Mouse (Mus musculus) urinary bladder, adult 2 months (tissue): Measurements from ENCODE around the gene Slc2a12. TPM values are rescaled to one million over a fixed set of nuclear protein-coding genes. Genes with fewer than 3 reads are reported as not detected.

Source experiments
- DNase-seq: peaks from one replicate; pipeline ENCODE4 v3.0.0; 2022; ENCODE audit warnings: low spot score
- polyA plus RNA-seq: library from polyadenylated mRNA; depleted of rRNA; stranded (reverse); fragments of >200 nt; gene quantifications from 2 replicates; pipeline ENCODE4 v1.2.3, GENCODE M21; 2012

Gene Slc2a12
- polyA plus RNA-seq, 1 experiment: 9.4 TPM

DNA sequence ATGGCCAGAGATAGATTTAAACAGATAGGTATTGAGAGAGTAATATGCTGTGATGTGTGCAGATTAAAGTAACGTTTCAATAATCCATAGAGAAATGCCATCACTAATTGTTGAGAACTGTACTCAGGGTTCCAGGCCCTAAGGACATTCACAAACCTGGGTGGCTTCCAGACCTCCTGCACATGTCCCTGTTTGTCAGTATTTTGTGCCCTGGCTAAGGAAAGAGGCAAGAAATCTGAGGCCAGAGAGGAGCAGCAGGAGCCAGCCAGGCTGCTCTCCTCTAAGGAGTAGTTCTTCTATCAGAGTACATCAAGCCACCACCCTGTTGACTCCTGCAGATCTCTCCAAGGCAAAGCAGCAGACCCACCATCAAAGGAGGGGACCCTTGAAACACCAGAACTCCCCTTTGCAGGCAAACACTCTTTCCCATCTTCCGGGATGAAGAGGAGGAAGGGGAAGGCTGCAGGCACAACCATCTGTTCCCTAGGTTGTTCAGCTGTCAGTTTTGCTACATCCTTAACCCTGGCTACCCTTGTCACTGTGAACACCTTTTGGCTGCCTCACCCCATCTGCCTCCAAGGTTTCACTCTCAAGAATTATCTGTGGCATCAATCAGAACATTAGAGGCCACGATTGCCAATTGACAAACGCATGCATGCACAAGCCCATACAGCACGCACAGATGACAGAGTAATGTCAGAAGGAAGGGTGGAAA lies 15.6 kb downstream of the Slc2a12 start:
- DNase-seq: no peak

DNA sequence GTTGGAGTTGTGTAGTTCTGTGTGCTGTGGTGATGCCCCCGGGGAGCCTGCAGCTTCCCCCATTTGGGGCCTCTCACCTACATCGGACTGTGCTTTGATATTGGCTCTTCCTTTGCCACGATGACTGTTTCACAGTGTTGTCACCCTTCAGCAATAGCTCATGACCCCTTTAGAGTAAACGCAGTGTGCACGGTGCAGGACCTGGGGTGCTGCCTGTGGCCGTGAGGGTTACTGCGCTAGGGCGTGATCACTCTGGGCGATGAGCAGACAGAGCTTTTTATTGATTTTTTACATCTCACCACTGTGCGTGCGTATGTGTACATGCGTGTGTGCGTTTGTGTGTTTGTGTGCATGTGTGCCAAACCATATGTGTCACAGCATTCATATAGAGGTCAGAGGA lies 23.7 kb downstream of the Slc2a12 start:
- DNase-seq: no peak

DNA sequence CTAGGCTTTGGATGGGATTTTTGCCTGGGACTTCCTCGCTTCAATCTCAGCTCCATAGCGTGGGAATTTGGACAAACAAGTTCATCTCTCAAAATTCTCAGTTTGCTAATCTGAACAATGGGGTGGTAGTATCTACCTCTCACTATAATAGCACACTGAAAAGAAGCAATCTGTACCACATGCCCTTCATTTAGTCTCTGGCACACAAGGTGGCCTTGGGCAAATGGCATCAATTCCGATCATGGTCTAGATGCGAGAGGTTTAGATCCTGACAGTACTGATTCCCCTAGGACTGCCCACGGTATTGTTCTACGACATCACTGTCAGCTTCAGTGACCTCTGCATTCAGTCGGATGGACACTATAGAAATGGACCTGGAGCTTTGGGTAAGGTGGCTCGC lies 29.4 kb downstream of the Slc2a12 start:
- DNase-seq: no peak

DNA sequence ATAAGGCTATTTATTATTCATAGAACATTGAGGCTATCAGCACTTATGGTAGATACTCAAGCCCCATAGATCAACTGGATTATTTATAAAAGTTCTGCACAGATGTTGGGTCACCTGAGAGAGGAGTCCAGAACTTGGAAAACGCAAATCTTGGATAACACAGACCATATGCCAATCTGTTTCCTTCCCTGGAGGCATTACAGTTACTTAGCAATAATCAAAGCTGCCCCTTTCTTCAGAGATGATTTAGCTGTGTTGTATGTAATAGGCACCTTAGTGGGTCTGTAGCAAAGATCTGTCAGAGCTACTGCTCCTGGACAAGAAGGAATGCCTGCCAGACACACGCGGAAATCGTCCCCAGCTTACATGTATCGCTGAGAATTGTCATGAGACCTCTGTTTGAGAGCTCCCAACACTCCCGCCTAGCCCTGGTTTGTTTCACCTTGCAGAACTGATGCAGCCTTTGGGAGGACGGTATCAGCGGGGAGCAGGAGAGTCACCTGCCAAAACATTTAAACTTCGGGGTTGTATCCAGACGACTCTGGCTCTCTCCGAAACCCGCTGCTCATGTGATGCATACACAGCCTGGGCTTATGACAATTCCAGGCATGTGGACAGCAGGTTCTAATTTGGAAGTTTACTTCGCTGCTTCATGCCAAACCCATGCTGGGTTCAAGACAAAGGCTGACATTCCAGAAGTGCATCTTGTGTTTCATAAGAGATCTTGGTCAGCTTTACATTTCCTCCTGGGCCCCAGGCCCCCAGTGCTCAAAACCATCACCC lies 31.2 kb downstream of the Slc2a12 start:
- no peak for DNase-seq

DNA sequence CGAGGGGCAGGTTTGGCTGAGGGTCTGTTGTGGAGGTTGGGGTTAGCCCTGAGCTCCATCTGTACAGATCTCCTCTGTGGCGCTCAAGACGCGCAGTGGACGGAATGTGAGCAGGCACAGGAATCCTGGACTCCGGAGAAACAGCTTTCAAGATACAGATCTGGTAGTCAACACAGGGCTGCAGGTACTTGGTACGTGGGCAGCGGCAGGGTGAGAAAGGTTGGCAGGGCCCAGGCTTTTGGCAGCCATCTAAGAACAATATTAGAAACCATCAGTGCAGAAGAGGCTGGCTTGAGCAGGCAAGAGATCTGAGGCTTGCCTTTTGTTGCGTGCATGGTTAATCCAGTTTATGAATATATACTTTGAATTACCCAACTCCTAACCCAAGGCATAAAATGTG lies 51.4 kb downstream of the Slc2a12 start:
- DNase-seq: no peak

DNA sequence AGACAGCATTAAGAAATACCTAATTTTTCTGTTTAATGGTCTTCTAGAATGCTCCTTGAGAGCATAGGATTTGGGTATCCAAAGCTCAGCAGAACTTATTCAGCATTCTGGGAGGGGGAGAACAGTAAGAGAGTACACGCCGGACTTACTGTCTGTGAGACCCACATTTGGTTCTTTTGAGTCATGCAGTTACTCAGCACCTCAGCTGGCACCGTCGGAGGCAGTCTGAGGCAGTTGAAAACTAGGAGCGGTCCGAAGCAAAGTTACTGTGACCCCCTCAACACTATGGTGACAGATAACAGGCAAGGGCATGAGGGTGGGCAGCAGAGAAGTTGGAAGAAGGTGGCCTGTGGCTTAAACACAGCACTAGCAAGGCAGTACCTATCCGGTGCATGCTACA lies 52.1 kb downstream of the Slc2a12 start:
- no peak for DNase-seq

DNA sequence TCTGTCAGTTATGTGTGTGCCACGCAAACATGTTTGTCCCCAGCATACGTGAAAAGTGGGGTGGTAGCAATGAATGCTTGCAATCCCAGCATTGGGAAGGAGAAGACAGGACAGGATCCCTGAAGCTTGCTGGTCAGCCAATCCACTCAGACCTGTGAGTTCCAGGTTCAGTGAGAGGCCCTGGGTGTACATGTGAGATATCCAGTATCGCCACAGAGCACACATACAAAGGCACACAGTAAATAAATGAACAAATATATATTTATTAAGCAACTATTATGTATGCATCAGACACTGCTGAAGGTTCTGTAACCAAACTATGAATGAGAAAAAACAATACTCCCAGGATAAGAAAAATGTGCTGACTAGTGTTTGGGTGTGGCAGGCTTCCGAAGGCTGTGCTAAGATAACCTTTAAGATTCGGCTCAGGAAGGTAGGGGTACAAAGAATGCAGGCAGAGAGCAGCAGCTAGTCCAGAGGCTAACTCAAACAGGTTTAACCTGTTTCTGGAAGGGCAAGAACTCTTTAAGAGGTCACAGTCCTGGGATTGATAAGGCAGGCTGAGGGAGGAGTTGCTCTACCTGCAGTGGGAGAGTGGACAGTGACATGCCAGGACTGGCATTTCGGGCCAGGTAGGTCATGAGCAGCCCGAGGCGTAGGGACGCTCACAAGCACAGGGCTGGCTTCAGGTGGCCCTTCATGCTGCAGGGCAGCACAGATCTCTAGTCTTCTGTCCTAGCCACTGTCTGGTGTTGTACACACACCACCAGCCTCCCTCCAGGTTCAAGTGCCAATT lies 53.5 kb downstream of the Slc2a12 start:
- no peak for DNase-seq

DNA sequence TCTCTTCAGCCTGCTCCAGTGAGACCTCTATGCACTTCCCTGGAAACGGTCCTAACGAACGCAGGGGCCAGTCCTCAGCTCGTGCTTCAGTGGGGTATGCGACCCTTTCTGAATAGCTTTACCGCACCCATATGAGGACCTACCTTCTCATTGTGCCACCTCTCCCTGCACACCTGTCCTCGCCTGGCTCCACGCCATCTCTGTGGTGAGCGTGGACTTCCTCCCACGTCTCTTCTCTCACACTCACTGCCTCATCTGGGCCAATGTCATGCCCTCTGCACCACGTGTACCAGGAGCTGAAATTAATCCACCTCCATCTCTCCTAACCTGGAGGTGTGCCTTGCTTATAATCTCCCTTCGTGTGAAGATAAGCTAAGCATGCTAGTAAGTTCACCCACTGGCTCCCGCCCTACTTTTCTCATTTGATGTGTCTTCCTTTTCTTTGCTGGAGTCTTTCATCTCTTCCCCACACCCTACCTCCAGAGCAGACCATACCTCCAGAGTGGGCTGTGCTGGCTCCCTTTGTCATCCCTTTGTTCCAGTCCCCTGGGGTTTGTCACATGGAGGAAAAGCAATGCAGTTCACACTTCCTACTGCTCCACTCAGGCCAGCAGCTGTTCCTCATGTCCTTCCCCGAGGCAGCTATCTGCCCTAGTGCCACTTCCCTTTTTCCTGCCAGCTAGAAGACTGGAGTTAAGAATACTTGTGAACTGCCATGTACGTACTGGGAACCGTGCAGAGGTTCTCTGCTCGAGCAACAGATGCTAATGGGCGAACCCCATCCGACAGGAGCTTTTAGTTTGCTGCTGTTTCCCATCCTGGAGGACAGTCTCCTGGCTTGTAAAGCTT lies 54.9 kb downstream of the Slc2a12 start:
- no peak for DNase-seq

DNA sequence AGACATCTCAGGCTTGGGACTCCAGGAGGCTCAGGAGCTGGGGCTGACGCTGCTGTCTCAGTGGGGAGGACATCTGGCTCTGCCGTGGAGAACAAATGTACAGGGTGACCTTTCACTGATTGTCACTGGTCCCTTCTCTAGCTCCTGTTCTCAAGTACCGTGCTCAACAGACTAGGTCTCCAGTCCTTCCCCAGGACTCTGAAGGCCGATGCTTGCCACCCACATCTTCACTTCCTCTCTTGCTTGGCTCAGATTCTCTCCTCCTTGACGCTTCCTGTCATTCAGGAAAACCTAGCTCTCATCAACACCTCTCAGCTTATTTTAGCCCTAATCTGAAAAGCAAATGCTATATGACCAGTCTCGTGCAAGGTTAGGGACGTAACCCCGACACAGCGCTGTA lies 56.0 kb downstream of the Slc2a12 start:
- DNase-seq: no peak

DNA sequence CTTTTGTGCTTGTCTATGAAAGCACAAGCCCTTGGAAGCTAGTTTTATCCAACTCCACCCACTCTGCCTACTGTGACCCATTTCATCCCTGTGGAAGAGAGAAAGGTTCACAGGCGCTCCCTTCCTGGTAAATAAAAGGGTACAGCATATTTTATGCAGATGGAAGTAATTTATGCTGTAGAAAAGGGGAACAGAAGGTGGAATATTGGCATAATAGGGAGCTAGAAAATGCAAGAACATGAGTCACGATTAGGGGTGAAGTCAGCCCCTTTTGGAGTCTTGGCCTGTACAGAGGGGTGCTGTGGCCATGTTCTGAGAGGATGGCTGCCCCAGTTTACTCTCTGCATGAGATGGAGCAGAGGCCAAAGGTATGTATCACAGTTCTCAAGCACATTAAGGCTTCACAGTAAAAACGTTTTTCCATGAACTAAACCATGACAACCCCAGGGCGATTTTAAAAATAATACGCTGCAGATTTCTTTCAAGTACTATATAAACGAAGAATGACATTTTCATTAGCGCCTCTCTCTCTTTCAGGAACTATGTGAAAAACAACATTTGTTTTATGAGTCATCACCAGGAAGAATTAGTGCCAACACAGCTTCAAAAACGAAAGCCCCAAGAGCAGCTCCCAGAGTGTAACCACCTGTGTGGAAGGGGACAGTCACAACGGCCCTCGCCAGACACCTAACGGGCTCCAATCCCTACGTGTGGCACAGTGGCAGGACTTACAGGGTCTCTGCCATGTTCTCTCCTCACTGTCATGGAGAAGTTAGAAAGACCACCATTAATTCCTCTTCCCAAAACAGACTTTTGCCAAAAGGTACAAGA lies 56.9 kb downstream of the Slc2a12 start:
- no peak for DNase-seq

DNA sequence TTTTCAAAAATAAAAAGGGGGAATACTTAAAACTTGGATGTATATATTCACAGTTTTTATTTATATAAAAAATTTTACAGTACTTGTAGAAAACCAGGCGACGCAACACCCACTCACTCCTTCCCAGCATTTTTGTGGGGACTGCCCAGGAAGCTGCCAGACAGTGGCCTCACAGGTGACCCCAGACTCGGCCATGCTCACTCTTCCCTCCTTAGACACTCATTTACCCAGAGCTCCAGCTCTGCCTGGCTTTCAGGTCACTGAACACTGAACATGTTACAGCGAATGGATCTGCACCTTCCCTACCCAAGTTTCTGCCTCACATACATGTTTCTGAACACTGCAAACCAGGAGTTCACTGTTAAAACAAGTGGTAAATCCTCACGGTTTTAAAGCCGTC lies 59.0 kb downstream of the Slc2a12 start:
- no peak for DNase-seq

DNA sequence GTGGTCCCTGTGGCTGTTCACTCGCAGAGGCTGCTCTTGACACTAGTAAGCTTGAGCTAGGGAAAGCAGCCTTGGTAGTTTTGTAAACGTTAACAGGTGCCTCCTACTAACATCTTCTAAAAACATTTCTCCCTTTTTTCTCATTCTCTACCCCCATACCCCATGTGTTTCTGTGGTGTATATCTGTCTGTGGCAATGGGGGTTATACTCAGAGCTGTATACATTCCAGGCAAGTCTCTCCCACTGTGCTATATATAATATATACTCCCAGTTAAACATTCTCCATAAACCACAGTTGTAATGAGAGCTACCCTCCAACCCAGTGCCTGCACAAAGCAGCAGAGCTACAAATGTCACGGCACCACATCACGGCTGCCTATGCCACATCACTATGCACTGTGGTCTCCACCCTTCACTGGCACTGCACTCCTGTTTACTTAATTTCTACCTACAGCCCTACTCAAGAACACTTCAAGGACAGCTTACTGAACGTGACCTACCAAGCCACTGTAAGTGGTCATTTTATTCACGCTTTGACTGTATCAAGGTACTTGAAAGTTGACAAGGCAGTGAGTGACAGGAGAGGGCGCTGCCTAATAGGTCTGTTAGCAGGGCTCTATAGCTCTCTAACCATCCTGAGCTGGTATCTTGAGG lies 63.5 kb downstream of the Slc2a12 start:
- no peak for DNase-seq

DNA sequence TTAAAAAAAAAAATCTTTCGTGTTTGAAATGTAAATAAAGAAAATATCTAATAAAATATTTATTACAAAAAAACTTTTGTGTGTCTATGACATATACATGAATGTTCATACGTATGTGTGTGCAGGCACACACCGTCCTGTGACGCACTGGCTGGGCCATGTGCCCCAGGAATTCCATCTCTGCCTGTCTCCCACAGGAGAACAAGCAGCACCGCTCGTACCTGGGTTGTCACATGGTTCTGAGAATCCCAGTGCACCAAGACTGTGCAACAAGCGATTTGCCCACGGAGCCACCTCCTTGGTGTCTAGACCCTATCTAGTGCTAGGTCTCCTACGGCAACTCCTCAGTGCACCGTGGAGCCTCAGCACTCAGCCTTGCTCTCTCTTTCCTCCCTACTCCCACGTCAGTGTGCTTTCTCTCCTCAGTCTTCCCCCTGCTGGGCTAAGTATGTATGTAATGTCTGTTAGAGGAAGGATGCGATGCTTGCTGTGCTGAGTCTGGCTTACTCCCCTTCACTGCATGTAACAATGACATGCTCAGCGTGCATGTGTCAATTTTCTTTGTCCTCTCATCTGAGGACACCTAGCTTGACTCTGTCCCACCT lies 65.5 kb downstream of the Slc2a12 start:
- no peak for DNase-seq

DNA sequence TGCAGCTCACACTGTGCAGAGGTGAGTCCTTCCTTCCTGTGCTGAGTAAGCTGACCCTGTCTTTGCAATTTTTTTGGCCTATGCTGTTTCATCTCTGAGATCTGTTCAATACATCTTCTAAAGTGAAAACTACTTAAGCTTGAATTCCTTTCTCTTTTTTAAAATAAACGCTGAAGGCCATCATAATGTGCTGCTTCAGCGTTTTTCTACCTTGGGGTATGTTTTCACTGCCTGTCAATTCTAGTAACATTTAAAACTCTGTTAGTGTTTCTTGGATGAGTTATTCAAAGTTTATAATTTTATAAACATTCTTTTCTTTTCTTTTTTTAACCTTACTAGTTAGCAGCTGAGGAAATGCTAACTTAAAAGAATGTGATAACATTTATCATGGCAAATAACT lies 68.1 kb downstream of the Slc2a12 start:
- DNase-seq: no peak

DNA sequence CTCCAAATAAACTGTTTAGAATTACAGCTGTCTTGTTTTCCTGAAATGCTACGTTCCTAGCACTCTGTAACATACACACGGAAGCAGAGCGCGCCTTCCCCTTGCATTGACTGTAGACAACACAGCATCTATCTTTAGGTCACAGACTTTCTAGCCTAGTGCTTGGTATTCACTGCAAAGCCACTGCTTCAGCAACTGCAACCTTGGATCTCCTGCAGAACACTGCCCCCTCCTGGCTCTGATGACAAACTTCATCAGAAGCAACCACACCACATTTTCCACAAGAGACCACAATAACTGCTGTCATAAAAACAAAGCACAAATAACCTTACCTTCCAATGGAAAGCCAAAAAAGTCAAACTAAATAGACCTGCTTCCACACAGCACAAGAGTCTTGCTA lies 69.7 kb downstream of the Slc2a12 start:
- DNase-seq: no peak

DNA sequence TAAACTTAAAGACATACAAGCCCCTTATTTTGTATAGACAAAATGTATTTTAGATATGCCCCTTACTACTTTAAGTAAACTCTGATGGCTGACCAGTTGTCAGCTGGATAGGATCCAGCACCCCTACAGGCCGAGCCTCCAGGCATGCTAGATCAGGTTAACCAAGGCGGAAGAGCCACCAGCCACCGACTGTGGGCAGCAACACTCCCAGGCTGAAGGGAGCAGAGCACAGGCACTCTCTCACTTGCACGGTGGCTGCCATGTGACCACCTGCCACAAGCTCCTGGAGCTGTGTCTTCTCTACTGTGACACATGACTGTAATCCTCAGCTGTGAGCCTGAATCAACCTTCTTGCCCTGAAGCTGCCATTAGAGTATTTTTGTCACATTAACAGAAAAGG lies 73.7 kb downstream of the Slc2a12 start:
- DNase-seq: no peak

DNA sequence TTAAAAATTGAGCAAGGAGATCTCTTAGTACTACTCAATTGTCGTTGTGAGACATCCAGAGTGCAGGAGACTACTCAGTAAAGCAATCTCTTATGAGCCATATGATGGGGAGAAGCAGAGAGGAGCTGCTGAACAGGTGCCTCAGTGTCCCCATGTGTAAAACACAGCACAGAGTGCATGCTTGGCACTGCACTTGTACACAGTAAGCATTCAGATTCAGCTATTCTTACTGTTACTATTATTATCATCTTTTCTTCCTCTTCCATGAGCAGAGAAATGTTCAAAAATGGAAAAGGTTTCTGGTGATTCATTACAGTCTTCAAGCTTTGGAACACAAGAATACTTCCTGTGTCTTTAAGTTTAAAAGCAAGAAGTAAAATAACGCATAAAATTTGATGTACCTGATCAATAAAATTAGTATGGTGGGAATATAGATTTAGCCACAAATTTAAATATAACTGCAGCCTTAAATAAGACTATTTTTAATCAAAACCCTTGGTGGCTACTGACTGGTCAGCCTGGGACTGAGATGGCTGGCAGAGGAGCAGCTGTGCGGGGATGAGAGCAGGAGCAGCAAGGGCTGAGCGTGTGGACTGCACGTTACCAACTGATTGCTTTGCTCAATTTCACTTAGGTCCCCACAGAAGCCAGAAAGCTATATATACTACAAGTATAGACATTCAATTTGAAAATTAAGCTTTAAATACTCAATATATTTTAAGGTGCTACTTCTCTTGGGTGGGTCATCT lies 76.1 kb downstream of the Slc2a12 start:
- no peak for DNase-seq

DNA sequence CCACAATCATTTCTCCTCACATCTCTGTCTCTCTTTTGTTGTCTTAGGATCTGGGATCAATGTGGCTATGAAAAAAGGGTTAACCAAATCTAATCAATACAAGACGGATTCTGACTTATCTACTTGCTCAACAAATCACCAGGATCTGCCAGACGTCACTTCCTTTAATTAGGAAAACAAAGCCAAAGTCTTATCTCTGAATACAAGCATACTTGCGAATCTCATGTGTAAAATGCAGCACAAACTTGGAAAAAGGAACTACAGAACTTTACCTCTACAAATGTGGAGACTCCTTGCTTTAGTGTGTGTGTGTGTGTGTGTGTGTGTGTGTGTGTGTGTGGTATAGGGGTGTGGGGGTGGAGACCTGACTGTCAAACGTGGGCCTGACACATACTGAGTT lies 80.4 kb downstream of the Slc2a12 start:
- no peak for DNase-seq

DNA sequence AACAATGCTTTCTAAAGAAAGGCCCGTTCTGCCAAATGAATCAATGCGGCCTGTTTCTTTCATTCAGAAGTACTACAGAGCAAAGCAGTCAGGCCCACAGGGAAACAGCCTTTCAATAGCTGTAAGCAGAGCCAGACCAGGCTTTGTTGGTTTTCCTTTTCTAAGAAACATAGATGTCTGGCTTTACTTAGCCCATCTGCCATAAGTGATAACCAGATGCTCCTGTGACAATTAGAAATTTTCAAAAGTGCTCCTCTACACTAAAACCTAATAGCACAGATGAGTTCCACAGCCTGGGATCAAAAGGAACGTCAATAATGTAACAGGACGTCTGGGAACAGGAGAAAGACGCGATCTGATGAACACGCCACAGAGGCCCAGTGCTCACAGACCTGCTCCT lies 81.5 kb downstream of the Slc2a12 start:
- DNase-seq: no peak
